Mouse (Mus musculus) activated CD4-positive, CD25-positive, alpha-beta regulatory T cell, adult 4 months (primary cell): ENCODE data around the gene Olfr1375. TPM values are rescaled to one million over a fixed set of nuclear protein-coding genes. Genes with fewer than 3 reads are reported as not detected.

Experiments used
- polyA plus RNA-seq, 2 experiments: library from polyadenylated mRNA; unstranded; fragments of 100-300 nt; shearing (Covaris generic); gene quantifications; one replicate each; pipeline ENCODE4 v1.2.1; 2017

The Olfr1375 gene
- polyA plus RNA-seq, 2 experiments from 2014 or later, result not detected

Other genes starting within 250 kb of the Olfr1375 start
- gene Zfp354c, start 220.4 kb upstream of the Olfr1375 start, polyA plus RNA-seq, result 1 to 10 TPM in 1 of 2 experiments, under 1 TPM in 1; 0.79 to 3.2 TPM
- not detected for gene Zfp879, start 206.6 kb upstream of the Olfr1375 start, polyA plus RNA-seq
- not detected for gene Grm6, start 197.4 kb upstream of the Olfr1375 start, polyA plus RNA-seq
- not detected for gene Zfp454, start 160.5 kb upstream of the Olfr1375 start, polyA plus RNA-seq
- not detected for gene Zfp2, start 131.9 kb upstream of the Olfr1375 start, polyA plus RNA-seq
- not detected for gene Zfp354b, start 116.5 kb upstream of the Olfr1375 start, polyA plus RNA-seq
- not detected for gene 4933414I15Rik, start 104.3 kb upstream of the Olfr1375 start, polyA plus RNA-seq
- not detected for gene Prop1, start 94.3 kb upstream of the Olfr1375 start, polyA plus RNA-seq
- gene Olfr1378, start 81.6 kb upstream of the Olfr1375 start, polyA plus RNA-seq, result not detected
- not detected for gene Olfr1377, start 66.1 kb upstream of the Olfr1375 start, polyA plus RNA-seq
- gene Olfr51, start 44.5 kb upstream of the Olfr1375 start, polyA plus RNA-seq, result not detected
- under 1 TPM in 1 of 2 experiments, not detected in 1; 0.20 TPM for gene Olfr54, start 33.9 kb upstream of the Olfr1375 start, polyA plus RNA-seq
- not detected for gene Zfp354a, start 11.1 kb downstream of the Olfr1375 start, polyA plus RNA-seq
- not detected for gene Gm12569, start 172.4 kb downstream of the Olfr1375 start, polyA plus RNA-seq
- gene Clk4, start 213.6 kb downstream of the Olfr1375 start, polyA plus RNA-seq, result 100 to 1,000 TPM; 154 to 164 TPM
- gene BC049762, start 214.9 kb downstream of the Olfr1375 start, polyA plus RNA-seq, result not detected
- under 1 TPM; 0.78 to 0.98 TPM for gene Col23a1, start 241.8 kb downstream of the Olfr1375 start, polyA plus RNA-seq